Mouse (Mus musculus): ENCODE data around the gene Synpo2. TPM values are rescaled to one million over a fixed set of nuclear protein-coding genes. Genes with fewer than 3 reads are reported as not detected.

The Synpo2 gene
- polyA plus RNA-seq, 2 experiments: 0.03 to 0.04 TPM

- TF ChIP-seq CTCF (IDR thresholded peaks at IDR 0.05; ENCODE audit: low read depth) (no peak), EP300 (IDR thresholded peaks at IDR 0.05; ENCODE audit: low read depth) (no peak)
- Histone ChIP-seq H3K27ac (no peak overlapping the region), H3K4me3 (ENCODE audit: insufficient read depth in 1 of 2, low read depth in 2 of 2, low read length in 2 of 2) (no peak overlapping the region), H3K4me2 (ENCODE audit: low read depth) (no peak overlapping the region), H3K9me3 (ENCODE audit: control insufficient read depth, low read length) (no peaks in the 10 kb centered on the region), H3K27me3 (ENCODE audit: control insufficient read depth, insufficient read depth, low read length) (no peaks in the 10 kb centered on the region), H3K9ac (replicated peaks) (no peak overlapping the region), H3K4me1 (replicated peaks; ENCODE audit: control insufficient read depth in 2 of 2, insufficient read depth in 2 of 2, low read length in 1 of 2) (no peaks in the 10 kb centered on the region), H3K36me3 (replicated peaks; ENCODE audit: control insufficient read depth, insufficient read depth, low read depth) (no peaks in the 10 kb centered on the region)
- ATAC-seq (ENCODE audit: insufficient read depth) (no peak), DNase-seq (ENCODE audit: low read depth in 3 of 3, low spot score in 3 of 3) (no peak)
- WGBS (ENCODE audit: insufficient replicate concordance): 66% methylated on average over 4 of the region's 4 CpGs
Observed at GRCm38 (mm10) chr3:123193740-123194139, 42.2 kb downstream of the Synpo2 start.

GRCm38 (mm10) chr3:123191602-123192001, 44.3 kb downstream of the Synpo2 start:
- Histone ChIP-seq H3K4me2 (ENCODE audit: low read depth) (no peak overlapping the region), H3K4me3 (ENCODE audit: insufficient read depth in 1 of 2, low read depth in 2 of 2, low read length in 2 of 2) (no peak overlapping the region), H3K9me3 (ENCODE audit: control insufficient read depth, low read length) (no peaks in the 10 kb centered on the region), H3K36me3 (replicated peaks; ENCODE audit: control insufficient read depth, insufficient read depth, low read depth) (no peaks in the 10 kb centered on the region), H3K27me3 (ENCODE audit: control insufficient read depth, insufficient read depth, low read length) (no peaks in the 10 kb centered on the region), H3K9ac (replicated peaks) (no peak overlapping the region), H3K27ac (no peak overlapping the region), H3K4me1 (replicated peaks; ENCODE audit: control insufficient read depth in 2 of 2, insufficient read depth in 2 of 2, low read length in 1 of 2) (no peaks in the 10 kb centered on the region)
- no peak for DNase-seq (ENCODE audit: low read depth in 3 of 3, low spot score in 3 of 3)
- TF ChIP-seq EP300 (IDR thresholded peaks at IDR 0.05; ENCODE audit: low read depth) (no peak), CTCF (IDR thresholded peaks at IDR 0.05; ENCODE audit: low read depth) (no peak)
- no peak for ATAC-seq (ENCODE audit: insufficient read depth)

- ATAC-seq (ENCODE audit: insufficient read depth): no peak
- no peak overlapping the region for H3K9ac ChIP-seq (replicated peaks)
- no peak overlapping the region for H3K4me3 ChIP-seq (ENCODE audit: insufficient read depth in 1 of 2, low read depth in 2 of 2, low read length in 2 of 2)
- H3K27ac ChIP-seq: no peak overlapping the region
- no peak overlapping the region for H3K4me2 ChIP-seq (ENCODE audit: low read depth)
- H3K9me3 ChIP-seq (ENCODE audit: control insufficient read depth, low read length): no peaks in the 10 kb centered on the region
- no peaks in the 10 kb centered on the region for H3K4me1 ChIP-seq (replicated peaks; ENCODE audit: control insufficient read depth in 2 of 2, insufficient read depth in 2 of 2, low read length in 1 of 2)
- DNase-seq (ENCODE audit: low read depth in 3 of 3, low spot score in 3 of 3): no peak
- WGBS (ENCODE audit: insufficient replicate concordance): 68% methylated on average over 6 of the region's 6 CpGs
- TF ChIP-seq CTCF (IDR thresholded peaks at IDR 0.05; ENCODE audit: low read depth): no peak
- TF ChIP-seq EP300 (IDR thresholded peaks at IDR 0.05; ENCODE audit: low read depth): no peak
- H3K36me3 ChIP-seq (replicated peaks; ENCODE audit: control insufficient read depth, insufficient read depth, low read depth): no peaks in the 10 kb centered on the region
- no peaks in the 10 kb centered on the region for H3K27me3 ChIP-seq (ENCODE audit: control insufficient read depth, insufficient read depth, low read length)
Observed at GRCm38 (mm10) chr3:123190329-123190728, 45.6 kb downstream of the Synpo2 start.

DNA sequence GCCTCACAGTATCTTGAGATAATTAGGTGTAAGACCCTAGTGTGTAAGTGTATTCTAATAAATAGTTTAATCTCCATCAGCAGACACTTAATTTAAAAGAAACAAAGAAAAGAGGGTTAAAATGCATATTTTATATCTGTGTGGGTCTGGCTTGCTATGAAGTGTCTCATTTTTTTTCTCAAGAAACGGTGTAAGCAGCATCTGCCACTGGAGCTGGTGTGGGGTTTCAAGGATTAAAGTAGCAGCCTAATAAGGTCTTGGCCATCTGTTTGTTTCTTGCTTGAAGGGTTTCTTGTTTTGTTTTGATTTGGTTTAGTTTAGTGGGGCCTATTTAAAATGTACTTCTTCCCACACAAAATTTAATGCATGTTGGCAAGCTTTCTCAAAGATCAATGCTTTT, 46.1 kb downstream of the Synpo2 start:
- Histone ChIP-seq H3K27ac (no peak overlapping the region), H3K9me3 (ENCODE audit: control insufficient read depth, low read length) (no peaks in the 10 kb centered on the region), H3K9ac (replicated peaks) (no peak overlapping the region), H3K36me3 (replicated peaks; ENCODE audit: control insufficient read depth, insufficient read depth, low read depth) (no peaks in the 10 kb centered on the region), H3K4me2 (ENCODE audit: low read depth) (no peak overlapping the region), H3K27me3 (ENCODE audit: control insufficient read depth, insufficient read depth, low read length) (no peaks in the 10 kb centered on the region), H3K4me3 (ENCODE audit: insufficient read depth in 1 of 2, low read depth in 2 of 2, low read length in 2 of 2) (no peak overlapping the region), H3K4me1 (replicated peaks; ENCODE audit: control insufficient read depth in 2 of 2, insufficient read depth in 2 of 2, low read length in 1 of 2) (no peaks in the 10 kb centered on the region)
- no peak for DNase-seq (ENCODE audit: low read depth in 3 of 3, low spot score in 3 of 3)
- no peak for TF ChIP-seq CTCF (IDR thresholded peaks at IDR 0.05; ENCODE audit: low read depth)
- no peak for TF ChIP-seq EP300 (IDR thresholded peaks at IDR 0.05; ENCODE audit: low read depth)
- WGBS (ENCODE audit: insufficient replicate concordance): 43% methylated on average over 1 of the region's 1 CpGs
- no peak for ATAC-seq (ENCODE audit: insufficient read depth)

DNA sequence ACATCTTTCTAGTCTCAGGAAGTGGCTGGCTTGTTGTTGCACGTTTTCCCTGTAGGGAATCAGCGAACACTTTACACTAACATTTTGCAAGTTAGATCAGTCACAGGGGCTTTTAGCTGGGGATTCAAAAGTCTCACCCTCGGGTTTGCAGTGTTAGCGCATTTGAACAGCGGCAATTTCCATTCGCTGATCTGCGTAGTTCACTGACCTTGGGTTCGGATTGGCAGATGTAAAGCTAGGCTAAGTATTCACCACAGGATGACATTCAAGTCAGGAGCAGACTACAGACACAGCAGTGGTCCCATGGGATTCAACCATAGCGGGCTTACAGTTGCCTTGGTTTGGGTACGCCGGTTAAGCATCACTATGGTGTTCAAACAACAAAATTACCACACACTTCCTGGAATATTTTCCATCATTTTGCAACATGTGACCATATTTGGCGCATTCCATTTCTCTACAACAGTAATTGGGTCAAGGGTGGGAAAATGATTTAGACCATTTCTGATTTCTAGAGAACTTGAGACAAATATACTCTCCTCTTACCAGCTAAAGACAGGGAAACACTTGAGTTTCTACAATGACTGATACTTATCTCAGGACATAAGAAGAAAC, 47.2 kb downstream of the Synpo2 start:
- no peak overlapping the region for H3K4me2 ChIP-seq (ENCODE audit: low read depth)
- H3K4me1 ChIP-seq (replicated peaks; ENCODE audit: control insufficient read depth in 2 of 2, insufficient read depth in 2 of 2, low read length in 1 of 2): no peaks in the 10 kb centered on the region
- H3K36me3 ChIP-seq (replicated peaks; ENCODE audit: control insufficient read depth, insufficient read depth, low read depth): no peaks in the 10 kb centered on the region
- 72% methylated on average over 12 of the region's 12 CpGs for WGBS (ENCODE audit: insufficient replicate concordance)
- H3K27me3 ChIP-seq (ENCODE audit: control insufficient read depth, insufficient read depth, low read length): no peaks in the 10 kb centered on the region
- no peak overlapping the region for H3K27ac ChIP-seq
- H3K4me3 ChIP-seq (ENCODE audit: insufficient read depth in 1 of 2, low read depth in 2 of 2, low read length in 2 of 2): no peak overlapping the region
- DNase-seq (ENCODE audit: low read depth in 3 of 3, low spot score in 3 of 3) (no peak), ATAC-seq (ENCODE audit: insufficient read depth) (no peak)
- no peak overlapping the region for H3K9ac ChIP-seq (replicated peaks)
- TF ChIP-seq CTCF (IDR thresholded peaks at IDR 0.05; ENCODE audit: low read depth) (no peak), EP300 (IDR thresholded peaks at IDR 0.05; ENCODE audit: low read depth) (no peak)
- no peaks in the 10 kb centered on the region for H3K9me3 ChIP-seq (ENCODE audit: control insufficient read depth, low read length)

Measured in liver, embryonic 14.5 days (tissue).